Mouse (Mus musculus) left cerebral cortex, postnatal 10 days (tissue): ENCODE measurements around the gene Rnd2. TPM values are rescaled to one million over a fixed set of nuclear protein-coding genes. Genes with fewer than 3 reads are reported as not detected.

Source experiments
- DNase-seq, 2 experiments: peaks; one replicate each; pipeline ENCODE4 v3.0.0; 2021 to 2022; ENCODE audit warnings: low spot score in 2 of 2, mixed read lengths in 1 of 2; ENCODE audit errors: extremely low spot score in 1 of 2
- intact Hi-C: fragments of 180-260 bp; cut with DNase I; formaldehyde crosslinking; loops from one replicate; pipeline ENCODE4 v1.15.1; 2025
- microRNA-seq: library from miRNA; unstranded; fragments of <30 nt; microRNA quantifications from one replicate; pipeline ENCODE4 v1.2.0, GENCODE M21; 2022
- total RNA-seq, 2 experiments: library from RNA; stranded (reverse); gene quantifications; 2 replicates each; pipeline ENCODE4 v1.2.3; 2021

The Rnd2 gene
- total RNA-seq, 2 experiments from 2014 or later, result 111 to 115 TPM

DNA sequence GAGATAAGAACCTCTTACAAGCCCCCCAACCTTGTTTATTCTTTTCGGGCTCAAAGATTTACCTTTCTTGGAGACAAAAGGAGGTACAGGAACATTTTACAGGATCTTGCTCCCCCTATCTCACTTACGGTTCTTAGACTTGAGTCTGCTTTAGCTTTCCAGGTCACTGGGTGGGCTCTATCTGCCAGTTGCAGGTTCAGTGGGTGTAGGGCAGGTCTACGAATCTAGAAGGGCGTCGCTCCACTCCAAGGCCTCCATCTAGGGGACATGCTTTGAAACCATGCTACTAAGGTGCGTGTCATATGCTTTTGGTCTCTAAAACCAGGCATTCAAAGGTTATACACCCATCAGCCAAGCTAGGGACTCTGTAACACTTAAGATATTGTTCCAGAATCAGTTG, 19.4 kb downstream of the Rnd2 start:
- no peak for DNase-seq
- intact Hi-C loops, result no loop called here

DNA sequence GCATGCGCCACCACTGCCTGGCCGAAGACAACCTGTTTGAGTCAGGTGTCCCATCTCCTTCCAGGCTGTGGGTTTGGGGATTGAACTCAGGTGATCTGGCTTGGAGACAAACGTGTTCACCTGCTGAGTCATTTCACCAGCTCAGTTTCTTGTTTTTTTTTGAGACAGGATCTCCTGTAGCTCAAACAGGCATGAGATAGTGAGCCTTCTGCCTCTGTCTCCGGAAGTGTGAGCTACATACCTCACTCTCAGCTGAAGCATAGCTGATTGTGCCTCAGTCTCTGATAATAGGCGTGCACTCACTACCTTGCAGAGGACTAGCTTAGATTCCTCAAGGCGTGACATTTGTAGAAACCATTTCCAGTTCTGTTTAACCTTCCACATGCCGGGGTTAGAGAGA, 20.0 kb downstream of the Rnd2 start:
- no peak for DNase-seq
- intact Hi-C loops, result no loop called here

DNA sequence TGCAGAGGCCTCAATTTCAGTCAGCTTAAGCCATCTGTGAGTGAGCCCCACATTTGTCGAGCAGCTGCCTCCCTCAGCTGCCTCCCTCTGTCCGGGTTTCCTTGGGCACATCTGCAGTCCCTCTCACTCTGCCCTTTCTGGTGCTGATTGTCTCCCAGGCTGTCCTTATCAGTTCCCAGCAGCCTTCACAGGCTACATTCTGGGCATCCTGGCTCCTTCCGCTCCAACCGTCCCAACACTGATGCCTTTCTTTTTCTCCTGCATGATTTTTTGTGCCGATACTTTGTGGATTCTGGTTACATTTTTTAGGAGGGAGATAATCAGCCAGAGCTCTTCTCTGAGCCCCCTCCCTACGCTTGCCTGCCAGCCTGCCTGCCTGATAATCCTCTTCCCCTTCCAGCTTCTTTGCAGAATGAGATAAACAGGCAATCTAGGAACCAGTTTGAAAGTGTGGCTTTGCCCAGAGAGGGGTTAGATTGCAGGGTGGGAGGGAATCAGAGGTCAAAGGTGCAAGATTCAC, 20.8 kb downstream of the Rnd2 start:
- DNase-seq, result no peak
- intact Hi-C loops, result no loop called here

DNA sequence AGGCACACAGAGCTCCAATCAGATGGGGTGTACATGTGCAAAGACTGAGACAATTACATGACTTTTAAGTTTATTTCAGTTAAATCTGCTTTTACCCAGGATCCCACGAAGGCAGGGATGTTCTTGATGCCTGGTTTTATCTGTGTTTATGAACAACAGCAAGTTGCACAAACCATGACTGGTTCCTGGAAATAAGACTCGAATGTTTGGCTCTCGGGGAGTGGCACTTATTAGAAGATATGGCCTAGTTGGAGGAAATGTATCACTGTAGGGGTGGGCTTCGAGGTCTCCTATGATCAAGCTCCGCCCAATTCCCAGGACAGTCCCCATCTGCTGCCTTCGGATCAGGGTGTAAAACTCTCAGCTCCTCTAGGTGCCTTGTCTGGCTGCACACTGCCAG, 21.3 kb downstream of the Rnd2 start:
- intact Hi-C loops, result no loop called here
- no peak for DNase-seq

DNA sequence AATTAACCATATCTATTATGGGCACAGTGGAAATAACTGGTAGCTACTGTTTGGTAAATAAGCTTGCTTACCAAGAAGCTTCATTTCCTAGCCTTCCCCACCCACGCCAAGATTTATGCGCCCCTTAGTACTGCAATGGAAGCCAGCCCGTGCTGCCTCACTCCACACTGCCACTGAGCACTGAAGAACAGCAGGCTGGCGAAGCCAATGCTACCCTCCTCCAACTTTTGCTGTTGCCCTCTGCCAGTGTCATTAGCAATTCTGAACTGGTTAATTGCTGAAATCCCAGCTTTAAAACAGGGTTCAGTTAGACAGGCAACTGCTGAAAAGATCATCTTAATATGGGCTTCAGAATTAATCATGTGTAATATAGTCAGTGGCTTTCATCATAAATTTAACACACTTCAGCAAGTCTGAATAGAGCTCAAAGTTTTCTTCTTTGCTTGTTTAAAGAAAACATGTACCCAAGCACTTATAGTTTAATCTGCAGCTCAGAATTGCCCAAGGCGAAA, 41.5 kb downstream of the Rnd2 start:
- intact Hi-C loops, result no loop called here

DNA sequence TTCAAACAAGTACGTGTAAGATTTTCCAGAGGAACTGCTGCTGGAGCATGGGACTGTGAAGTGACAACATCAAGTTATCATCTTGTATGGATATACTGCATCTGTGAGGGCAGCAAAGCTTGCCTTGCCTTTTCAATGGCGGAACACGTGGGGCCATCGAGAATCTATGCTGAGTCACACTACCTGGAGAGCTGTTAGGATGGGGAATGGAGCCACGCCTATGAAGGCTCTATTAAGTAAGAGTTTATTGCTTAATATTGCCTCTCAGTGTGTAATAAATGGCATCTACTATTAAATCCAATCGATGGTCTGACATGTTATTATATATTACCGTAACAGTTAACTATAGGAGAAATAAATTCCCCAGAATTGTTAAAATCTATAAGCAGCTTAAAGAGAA, 42.3 kb downstream of the Rnd2 start:
- no peak for DNase-seq
- intact Hi-C loops, result no loop called here

More for the DNA sequence above, 41.5 kb downstream of the Rnd2 start:
- no peak for DNase-seq

DNA sequence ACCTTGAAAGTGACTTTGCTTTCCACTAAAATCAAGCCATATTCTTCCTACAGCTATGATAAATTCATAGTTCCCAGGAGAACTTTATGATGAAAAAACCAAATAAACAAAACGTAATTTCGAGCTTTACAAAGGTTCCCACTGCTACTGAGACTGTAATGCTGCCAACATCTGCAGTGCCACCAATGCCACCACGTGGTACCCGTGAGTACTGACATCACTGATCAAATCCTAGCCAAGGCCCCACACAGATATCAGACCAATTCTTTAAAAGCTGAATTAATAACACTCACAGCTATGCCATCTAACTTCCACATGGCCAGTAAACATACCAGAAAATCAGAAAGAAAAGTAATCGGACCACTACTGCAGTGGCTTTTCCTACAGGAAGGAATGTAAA, 54.1 kb downstream of the Rnd2 start:
- intact Hi-C loops, result no loop called here
- DNase-seq, result no peak

DNA sequence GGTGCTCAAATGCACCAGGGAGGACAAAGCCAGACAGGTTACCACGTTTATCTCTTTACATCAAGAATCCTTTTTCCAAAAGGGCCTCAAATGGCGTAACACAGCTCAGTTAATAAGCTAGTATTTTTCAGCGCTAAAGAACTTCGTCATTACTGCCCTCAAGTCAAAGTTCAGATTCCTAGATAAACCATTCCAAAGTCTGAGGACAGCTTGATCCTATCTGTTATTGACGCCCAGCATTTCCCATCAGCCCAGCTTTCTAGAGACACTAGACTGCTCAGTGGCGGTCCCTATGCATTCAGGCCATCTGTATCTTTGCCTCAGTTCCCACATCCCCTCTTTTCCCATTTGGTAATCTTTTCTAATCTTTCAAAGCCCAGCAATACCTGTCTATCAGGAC, 54.6 kb downstream of the Rnd2 start:
- DNase-seq, result no peak
- intact Hi-C loops, result no loop called here

Small RNA genes lying within 50 kb of the gene (microRNA-seq; reads per million reads assigned to microRNA genes)
- not detected for gene Mir6929

Other genes starting within 250 kb of the Rnd2 start
- 10 to 100 TPM; 26.4 to 28.3 TPM for gene Ezh1, start 238.5 kb upstream of the Rnd2 start, total RNA-seq
- gene Ramp2, start 219.0 kb upstream of the Rnd2 start, total RNA-seq, result 10 to 100 TPM; 57.4 to 59.1 TPM
- 10 to 100 TPM; 80.9 to 82.0 TPM for gene Vps25, start 211.3 kb upstream of the Rnd2 start, total RNA-seq
- 1 to 10 TPM; 4.2 to 4.5 TPM for gene Wnk4, start 204.4 kb upstream of the Rnd2 start, total RNA-seq
- gene Cntd1, start 186.0 kb upstream of the Rnd2 start, total RNA-seq, result under 1 TPM; 0.15 to 0.41 TPM
- 100 to 1,000 TPM in 1 of 2 experiments, 10 to 100 TPM in 1; 95.7 to 101 TPM for gene Coa3, start 185.9 kb upstream of the Rnd2 start, total RNA-seq
- gene Becn1, start 162.7 kb upstream of the Rnd2 start, total RNA-seq, result 100 to 1,000 TPM; 174 to 188 TPM
- 100 to 1,000 TPM; 100 to 108 TPM for gene Psme3, start 148.8 kb upstream of the Rnd2 start, total RNA-seq
- 1 to 10 TPM; 3.2 to 3.4 TPM for gene Aoc2, start 139.9 kb upstream of the Rnd2 start, total RNA-seq
- gene Aoc3, start 134.4 kb upstream of the Rnd2 start, total RNA-seq, result 1 to 10 TPM; 1.4 to 2.0 TPM
- not detected for gene G6pc, start 97.4 kb upstream of the Rnd2 start, total RNA-seq
- gene Aarsd1, start 47.4 kb upstream of the Rnd2 start, total RNA-seq, result 10 to 100 TPM; 45.1 to 45.2 TPM
- 1 to 10 TPM; 6.4 to 6.9 TPM for gene Gm27029, start 40.2 kb upstream of the Rnd2 start, total RNA-seq
- gene Rundc1, start 39.9 kb upstream of the Rnd2 start, total RNA-seq, result 10 to 100 TPM; 24.4 to 26.0 TPM
- 1 to 10 TPM; 3.4 TPM for gene Ptges3l, start 39.7 kb upstream of the Rnd2 start, total RNA-seq
- 10 to 100 TPM; 49.9 to 58.1 TPM for gene Rpl27, start 22.7 kb upstream of the Rnd2 start, total RNA-seq
- gene Ifi35, start 16.6 kb upstream of the Rnd2 start, total RNA-seq, result 1 to 10 TPM; 1.8 to 2.8 TPM
- gene Vat1, start 1.2 kb downstream of the Rnd2 start, total RNA-seq, result 10 to 100 TPM; 50.3 to 54.3 TPM
- 1 to 10 TPM; 1.1 to 1.2 TPM for gene Brca1, start 87.0 kb downstream of the Rnd2 start, total RNA-seq
- gene Nbr1, start 87.2 kb downstream of the Rnd2 start, total RNA-seq, result 100 to 1,000 TPM in 1 of 2 experiments, 10 to 100 TPM in 1; 98.9 to 100 TPM
- gene Tmem106a, start 117.2 kb downstream of the Rnd2 start, total RNA-seq, result 1 to 10 TPM; 1.1 to 1.7 TPM
- not detected for gene Gm11634, start 134.3 kb downstream of the Rnd2 start, total RNA-seq
- gene Rdm1, start 162.2 kb downstream of the Rnd2 start, total RNA-seq, result 1 to 10 TPM; 4.0 to 4.7 TPM
- 10 to 100 TPM; 25.3 to 26.0 TPM for gene Arl4d, start 200.5 kb downstream of the Rnd2 start, total RNA-seq